Mouse (Mus musculus) mature B cell (primary cell): ENCODE data around the gene Ermap.

Source experiments
- in situ Hi-C: fragments of 300-500 bp; cut with MboI; formaldehyde crosslinking; loops from 2 replicates; pipeline ENCODE4 v1.14.3; 2019

Ermap gene

GRCm38 (mm10) chr4:119189864-119190263 lies at the start of gene Ermap:
Gene Ermap, minus strand, starts transcription at chr4:119190011.
- in situ Hi-C loops, result no loop called here

- in situ Hi-C loops, result no loop called here
Measured at GRCm38 (mm10) chr4:119239181-119239682, 49.4 kb upstream of the Ermap start.

- in situ Hi-C loops, result no loop called here
Measured at GRCm38 (mm10) chr4:119238661-119239060, 48.9 kb upstream of the Ermap start.

GRCm38 (mm10) chr4:119234348-119234747 lies 44.5 kb upstream of the Ermap start:
- in situ Hi-C loops, result no loop called here

- in situ Hi-C loops, result no loop called here
Measured at GRCm38 (mm10) chr4:119233256-119233901, 43.6 kb upstream of the Ermap start.

- in situ Hi-C loops, result no loop called here
Measured at GRCm38 (mm10) chr4:119232410-119233255, 42.8 kb upstream of the Ermap start, which contains the start of the genes AU022252 and P3h1. Gene AU022252, minus strand, starts transcription at chr4:119232712. Gene P3h1, plus strand, starts transcription at chr4:119232915.

GRCm38 (mm10) chr4:119226751-119227150 lies 36.9 kb upstream of the Ermap start:
- in situ Hi-C loops, result no loop called here

- in situ Hi-C loops, result no loop called here
Measured at GRCm38 (mm10) chr4:119225719-119226118, 35.9 kb upstream of the Ermap start.

GRCm38 (mm10) chr4:119224534-119224933 lies 34.7 kb upstream of the Ermap start:
- in situ Hi-C loops, result no loop called here

GRCm38 (mm10) chr4:119223696-119224095 lies 33.9 kb upstream of the Ermap start:
- in situ Hi-C loops, result no loop called here

GRCm38 (mm10) chr4:119218169-119218568 lies 28.4 kb upstream of the Ermap start, which contains the start of gene Tmem269:
Gene Tmem269, minus strand, starts transcription at chr4:119218217.
- in situ Hi-C loops, result no loop called here

GRCm38 (mm10) chr4:119216667-119217066 lies 26.9 kb upstream of the Ermap start:
- in situ Hi-C loops, result no loop called here

- in situ Hi-C loops, result no loop called here
Measured at GRCm38 (mm10) chr4:119204672-119205071, 14.9 kb upstream of the Ermap start.

- in situ Hi-C loops, result no loop called here
Measured at GRCm38 (mm10) chr4:119198105-119198504, 8.3 kb upstream of the Ermap start.

GRCm38 (mm10) chr4:119195582-119196320 lies 5.9 kb upstream of the Ermap start:
- in situ Hi-C loops, result no loop called here

GRCm38 (mm10) chr4:119194909-119195581 lies 5.2 kb upstream of the Ermap start, which contains the start of gene Svbp:
Gene Svbp, plus strand, starts transcription at chr4:119195306.
- in situ Hi-C loops, result no loop called here

GRCm38 (mm10) chr4:119192757-119193156 lies 2.9 kb upstream of the Ermap start:
- in situ Hi-C loops, result no loop called here

- in situ Hi-C loops, result no loop called here
Measured at GRCm38 (mm10) chr4:119191273-119191672, 1.5 kb upstream of the Ermap start.

- in situ Hi-C loops, result no loop called here
Measured at GRCm38 (mm10) chr4:119190618-119191017, 807 bp upstream of the Ermap start.

GRCm38 (mm10) chr4:119189392-119189791 lies 419 bp downstream of the Ermap start:
- in situ Hi-C loops, result no loop called here

GRCm38 (mm10) chr4:119188060-119188785 lies 1.6 kb downstream of the Ermap start:
- in situ Hi-C loops, result no loop called here
